Mouse (Mus musculus): ENCODE measurements around the gene Zfp260. TPM values are rescaled to one million over a fixed set of nuclear protein-coding genes. Genes with fewer than 3 reads are reported as not detected.
"Not testable (repeated sequence)": the region's sequence is repeated elsewhere in the genome, so short reads cannot be mapped to it uniquely, and the experiment has no call there.

Zfp260 gene
- polyA plus RNA-seq, 1 experiment from 2014 or later: 75.3 TPM

- ATAC-seq (replicated peaks; ENCODE audit: extremely low read depth, insufficient read depth, low FRiP score): no peak
- H3K36me3 ChIP-seq (ENCODE audit: control insufficient read depth, insufficient read depth): no peaks in the 10 kb centered on the region
- no peak overlapping the region for H3K27ac ChIP-seq (ENCODE audit: low read length)
- H3K27me3 ChIP-seq (ENCODE audit: control insufficient read depth, insufficient read depth, low read length): no peaks in the 10 kb centered on the region
- H3K4me1 ChIP-seq (ENCODE audit: control insufficient read depth, insufficient read depth, low read length): no peaks in the 10 kb centered on the region
- H3K9ac ChIP-seq (ENCODE audit: low read length): no peak overlapping the region
- no peak overlapping the region for H3K4me3 ChIP-seq (ENCODE audit: low read length)
- 0 out of 2 replicates have a peak, but pooled peaks cover 3% of the 10 kb centered on the region for H3K9me3 ChIP-seq (replicated peaks; ENCODE audit: control insufficient read depth, low read length)
- H3K4me2 ChIP-seq (ENCODE audit: low read depth, low read length): no peak overlapping the region
- 89% methylated on average over 5 of the region's 5 CpGs for WGBS
Measured at GRCm38 (mm10) chr7:30116076-30116475, 21.5 kb downstream of the Zfp260 start.

GRCm38 (mm10) chr7:30117935-30118334 lies 23.4 kb downstream of the Zfp260 start:
- H3K9ac ChIP-seq (ENCODE audit: low read length); H3K27ac ChIP-seq (ENCODE audit: low read length); H3K4me2 ChIP-seq (ENCODE audit: low read depth, low read length); H3K9me3 ChIP-seq (replicated peaks; ENCODE audit: control insufficient read depth, low read length); ATAC-seq (replicated peaks; ENCODE audit: extremely low read depth, insufficient read depth, low FRiP score); H3K36me3 ChIP-seq (ENCODE audit: control insufficient read depth, insufficient read depth); H3K27me3 ChIP-seq (ENCODE audit: control insufficient read depth, insufficient read depth, low read length); H3K4me3 ChIP-seq (ENCODE audit: low read length); H3K4me1 ChIP-seq (ENCODE audit: control insufficient read depth, insufficient read depth, low read length): not testable (repeated sequence)
- WGBS: 91% methylated on average over 12 of the region's 12 CpGs

DNA sequence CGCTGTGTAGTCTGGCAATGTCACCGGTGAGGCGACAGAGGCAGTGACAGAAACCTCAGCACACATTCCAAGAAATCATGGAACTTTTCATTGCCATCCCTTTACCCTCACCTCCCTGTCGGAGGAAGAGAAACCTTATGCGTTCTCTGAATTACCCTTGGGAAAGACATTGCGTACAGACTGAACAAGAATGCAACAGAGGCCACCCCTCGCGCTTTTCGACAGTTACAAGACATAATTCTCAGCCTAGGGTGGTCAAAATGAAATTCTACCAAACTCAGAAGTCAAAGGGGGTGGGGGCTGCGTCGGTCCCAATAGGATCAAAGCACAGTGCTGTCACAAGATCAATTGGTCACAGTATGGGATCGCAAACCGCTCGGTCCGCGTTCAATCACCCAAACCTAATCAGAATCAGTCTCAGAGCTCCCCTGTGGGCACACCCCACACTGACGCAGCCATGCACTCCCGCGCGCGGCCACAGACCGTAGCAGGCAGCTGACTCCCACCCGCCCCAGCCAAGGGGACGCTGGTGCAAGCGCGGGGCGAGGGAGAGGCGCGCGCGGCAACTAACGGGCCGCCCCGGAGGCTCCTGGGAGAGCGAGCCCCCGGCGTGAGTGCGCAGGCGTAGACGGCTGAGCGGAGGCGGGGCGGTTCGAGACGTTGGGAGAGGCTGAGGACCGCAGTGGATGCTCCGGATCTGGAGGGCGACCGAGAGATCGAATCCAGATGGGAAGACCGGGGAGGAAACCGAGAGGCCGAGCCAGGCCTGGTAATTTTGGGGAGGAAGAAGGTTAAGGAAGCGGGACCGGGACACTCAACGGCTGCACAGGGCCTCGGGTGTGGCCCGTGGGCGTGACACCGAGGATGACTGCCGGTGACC lies 27.0 kb downstream of the Zfp260 start, which contains the start of gene Zfp382:
Zfp382 (plus strand) TSS at position 635 of the 880 bp plus-strand sequence.
- whole genome bisulfite sequencing: under 1% methylated on average over 61 of the region's 61 CpGs
- no peaks in the 10 kb centered on the region for H3K27me3 ChIP-seq (ENCODE audit: control insufficient read depth, insufficient read depth, low read length)
- H3K9ac ChIP-seq (ENCODE audit: low read length): peak within 1 kb of the TSS; percentile 95
- peak within 1 kb of the TSS; percentile 89 for H3K4me3 ChIP-seq (ENCODE audit: low read length)
- H3K4me2 ChIP-seq (ENCODE audit: low read depth, low read length): peak within 1 kb of the TSS; percentile 95
- H3K9me3 ChIP-seq (replicated peaks; ENCODE audit: control insufficient read depth, low read length): no peaks in the 10 kb centered on the region
- H3K4me1 ChIP-seq (ENCODE audit: control insufficient read depth, insufficient read depth, low read length): peaks cover 5% of the 10 kb centered on the region; the same call in 1 of the 2 replicates
- H3K27ac ChIP-seq (ENCODE audit: low read length): peak within 1 kb of the TSS; percentile 91
- H3K36me3 ChIP-seq (ENCODE audit: control insufficient read depth, insufficient read depth): peaks cover 7% of the 10 kb centered on the region
- peak; percentile 96 for ATAC-seq (replicated peaks; ENCODE audit: extremely low read depth, insufficient read depth, low FRiP score)

- no peak; the same call in 1 of the 2 replicates for ATAC-seq (replicated peaks; ENCODE audit: extremely low read depth, insufficient read depth, low FRiP score)
- Histone ChIP-seq H3K4me1 (ENCODE audit: control insufficient read depth, insufficient read depth, low read length) (peaks cover 5% of the 10 kb centered on the region; the same call in 1 of the 2 replicates), H3K4me2 (ENCODE audit: low read depth, low read length) (peak overlapping the region; percentile 95), H3K36me3 (ENCODE audit: control insufficient read depth, insufficient read depth) (peaks cover 13% of the 10 kb centered on the region), H3K9me3 (replicated peaks; ENCODE audit: control insufficient read depth, low read length) (0 out of 2 replicates have a peak, but pooled peaks cover 2% of the 10 kb centered on the region), H3K27ac (ENCODE audit: low read length) (peak overlapping the region; percentile 91), H3K27me3 (ENCODE audit: control insufficient read depth, insufficient read depth, low read length) (no peaks in the 10 kb centered on the region), H3K4me3 (ENCODE audit: low read length) (peak overlapping the region; percentile 89), H3K9ac (ENCODE audit: low read length) (peak overlapping the region; percentile 95)
- WGBS: 3% methylated on average over 15 of the region's 15 CpGs
Measured at GRCm38 (mm10) chr7:30122188-30122530, 27.6 kb downstream of the Zfp260 start.

DNA sequence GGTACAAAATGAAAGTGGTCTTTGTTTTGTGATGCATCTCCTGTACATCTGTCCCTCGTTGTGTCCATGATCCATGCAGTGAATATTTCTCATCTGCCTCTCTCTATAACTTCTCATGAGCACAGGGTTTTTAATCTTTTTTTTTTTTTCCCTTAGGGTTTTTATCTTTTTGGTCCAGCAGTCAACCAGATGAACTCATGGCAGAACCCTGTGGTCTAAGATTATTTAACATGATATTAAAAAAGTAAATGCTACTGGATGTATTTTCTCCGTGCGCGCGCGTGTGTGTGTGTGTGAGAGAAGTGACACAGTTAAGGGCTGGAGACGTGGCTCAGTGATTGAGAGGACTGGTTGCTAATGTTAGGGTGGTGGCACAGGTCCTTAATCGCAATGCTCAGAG lies 35.3 kb downstream of the Zfp260 start:
- 97% methylated on average over 8 of the region's 8 CpGs for WGBS
- ATAC-seq (replicated peaks; ENCODE audit: extremely low read depth, insufficient read depth, low FRiP score): no peak
- H3K36me3 ChIP-seq (ENCODE audit: control insufficient read depth, insufficient read depth): peaks cover 75% of the 10 kb centered on the region
- H3K9me3 ChIP-seq (replicated peaks; ENCODE audit: control insufficient read depth, low read length): peaks cover 14% of the 10 kb centered on the region
- H3K27ac ChIP-seq (ENCODE audit: low read length): no peak overlapping the region
- no peak overlapping the region for H3K9ac ChIP-seq (ENCODE audit: low read length)
- H3K4me3 ChIP-seq (ENCODE audit: low read length): no peak overlapping the region
- H3K27me3 ChIP-seq (ENCODE audit: control insufficient read depth, insufficient read depth, low read length): no peaks in the 10 kb centered on the region
- no peak overlapping the region for H3K4me2 ChIP-seq (ENCODE audit: low read depth, low read length)
- no peaks in the 10 kb centered on the region for H3K4me1 ChIP-seq (ENCODE audit: control insufficient read depth, insufficient read depth, low read length)

GRCm38 (mm10) chr7:30132396-30132795 lies 37.8 kb downstream of the Zfp260 start:
- H3K36me3 ChIP-seq (ENCODE audit: control insufficient read depth, insufficient read depth): peaks cover 67% of the 10 kb centered on the region
- no peak overlapping the region for H3K4me2 ChIP-seq (ENCODE audit: low read depth, low read length)
- H3K9ac ChIP-seq (ENCODE audit: low read length): no peak overlapping the region
- no peaks in the 10 kb centered on the region for H3K27me3 ChIP-seq (ENCODE audit: control insufficient read depth, insufficient read depth, low read length)
- no peaks in the 10 kb centered on the region for H3K4me1 ChIP-seq (ENCODE audit: control insufficient read depth, insufficient read depth, low read length)
- WGBS: 98% methylated on average over 4 of the region's 4 CpGs
- no peak overlapping the region for H3K4me3 ChIP-seq (ENCODE audit: low read length)
- H3K9me3 ChIP-seq (replicated peaks; ENCODE audit: control insufficient read depth, low read length): peaks cover 10% of the 10 kb centered on the region
- ATAC-seq (replicated peaks; ENCODE audit: extremely low read depth, insufficient read depth, low FRiP score): no peak
- H3K27ac ChIP-seq (ENCODE audit: low read length): no peak overlapping the region

GRCm38 (mm10) chr7:30136826-30137225 lies 42.2 kb downstream of the Zfp260 start:
- Histone ChIP-seq H3K4me2 (ENCODE audit: low read depth, low read length) (no peak overlapping the region), H3K36me3 (ENCODE audit: control insufficient read depth, insufficient read depth) (peaks cover 45% of the 10 kb centered on the region), H3K27me3 (ENCODE audit: control insufficient read depth, insufficient read depth, low read length) (no peaks in the 10 kb centered on the region), H3K9me3 (replicated peaks; ENCODE audit: control insufficient read depth, low read length) (peaks cover 12% of the 10 kb centered on the region), H3K9ac (ENCODE audit: low read length) (no peak overlapping the region), H3K27ac (ENCODE audit: low read length) (no peak overlapping the region), H3K4me3 (ENCODE audit: low read length) (no peak overlapping the region), H3K4me1 (ENCODE audit: control insufficient read depth, insufficient read depth, low read length) (no peaks in the 10 kb centered on the region)
- WGBS: 79% methylated on average over 10 of the region's 10 CpGs
- ATAC-seq (replicated peaks; ENCODE audit: extremely low read depth, insufficient read depth, low FRiP score): no peak

GRCm38 (mm10) chr7:30143170-30143554 lies 48.6 kb downstream of the Zfp260 start:
- H3K27ac ChIP-seq (ENCODE audit: low read length): peak overlapping the region; percentile 78; the same call in 1 of the 2 replicates
- peaks cover 3% of the 10 kb centered on the region for H3K4me1 ChIP-seq (ENCODE audit: control insufficient read depth, insufficient read depth, low read length)
- no peak for ATAC-seq (replicated peaks; ENCODE audit: extremely low read depth, insufficient read depth, low FRiP score)
- peak overlapping the region; percentile 66 for H3K4me2 ChIP-seq (ENCODE audit: low read depth, low read length)
- WGBS: 17% methylated on average over 8 of the region's 8 CpGs
- peak overlapping the region; percentile 78 for H3K9ac ChIP-seq (ENCODE audit: low read length)
- H3K27me3 ChIP-seq (ENCODE audit: control insufficient read depth, insufficient read depth, low read length): no peaks in the 10 kb centered on the region
- peaks cover 12% of the 10 kb centered on the region; the same call in 1 of the 2 replicates for H3K36me3 ChIP-seq (ENCODE audit: control insufficient read depth, insufficient read depth)
- peak overlapping the region; percentile 66 for H3K4me3 ChIP-seq (ENCODE audit: low read length)
- 0 out of 2 replicates have a peak, but pooled peaks cover 5% of the 10 kb centered on the region for H3K9me3 ChIP-seq (replicated peaks; ENCODE audit: control insufficient read depth, low read length)

DNA sequence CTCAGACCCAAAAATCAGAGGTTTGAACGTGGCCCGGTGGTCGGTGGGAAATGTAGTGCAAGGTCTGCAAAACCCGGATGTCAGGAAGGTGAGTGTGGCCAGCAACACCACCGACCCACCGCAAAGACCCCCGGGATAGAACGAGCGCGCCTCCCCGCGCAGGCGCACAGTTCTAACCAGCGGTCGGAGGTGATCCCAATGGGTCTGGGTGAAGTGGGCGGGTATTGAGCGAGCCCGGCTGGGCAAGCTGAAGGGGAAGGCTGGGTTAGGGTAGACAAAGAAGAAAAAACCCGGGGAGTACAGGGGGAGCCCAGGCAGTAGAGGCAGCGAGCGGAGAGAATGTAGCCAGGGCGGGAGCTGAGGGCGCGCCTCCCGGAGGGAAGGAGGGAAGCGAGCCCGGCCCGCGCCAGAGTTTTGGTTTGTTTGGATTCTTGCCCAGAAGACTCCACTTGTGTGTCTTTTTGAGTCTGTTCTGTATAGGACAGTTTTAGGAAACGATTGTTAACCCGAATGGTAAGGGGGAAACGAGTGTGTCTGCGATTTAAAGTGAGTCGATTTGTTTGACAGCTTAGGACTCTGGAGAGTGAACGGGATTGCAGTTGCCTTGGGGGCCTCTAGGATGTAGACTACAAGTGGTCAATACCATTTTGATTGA lies 49.1 kb downstream of the Zfp260 start:
- peak; percentile 92 for ATAC-seq (replicated peaks; ENCODE audit: extremely low read depth, insufficient read depth, low FRiP score)
- WGBS: 1% methylated on average over 35 of the region's 35 CpGs

More for the DNA sequence above, 49.1 kb downstream of the Zfp260 start:
- no peaks in the 10 kb centered on the region for H3K27me3 ChIP-seq (ENCODE audit: control insufficient read depth, insufficient read depth, low read length)
- peaks cover 17% of the 10 kb centered on the region; the same call in 1 of the 2 replicates for H3K36me3 ChIP-seq (ENCODE audit: control insufficient read depth, insufficient read depth)
- H3K4me1 ChIP-seq (ENCODE audit: control insufficient read depth, insufficient read depth, low read length): peaks cover 3% of the 10 kb centered on the region
- H3K4me2 ChIP-seq (ENCODE audit: low read depth, low read length): peak overlapping the region; percentile 66
- H3K4me3 ChIP-seq (ENCODE audit: low read length): peak overlapping the region; percentile 66
- peaks cover 8% of the 10 kb centered on the region; the same call in 1 of the 2 replicates for H3K9me3 ChIP-seq (replicated peaks; ENCODE audit: control insufficient read depth, low read length)
- H3K27ac ChIP-seq (ENCODE audit: low read length): peak overlapping the region; percentile 78
- H3K9ac ChIP-seq (ENCODE audit: low read length): peak overlapping the region; percentile 78

Measured in heart, embryonic 16.5 days (tissue).